Mouse (Mus musculus): ENCODE results near the gene Cyp2f2.

DNA sequence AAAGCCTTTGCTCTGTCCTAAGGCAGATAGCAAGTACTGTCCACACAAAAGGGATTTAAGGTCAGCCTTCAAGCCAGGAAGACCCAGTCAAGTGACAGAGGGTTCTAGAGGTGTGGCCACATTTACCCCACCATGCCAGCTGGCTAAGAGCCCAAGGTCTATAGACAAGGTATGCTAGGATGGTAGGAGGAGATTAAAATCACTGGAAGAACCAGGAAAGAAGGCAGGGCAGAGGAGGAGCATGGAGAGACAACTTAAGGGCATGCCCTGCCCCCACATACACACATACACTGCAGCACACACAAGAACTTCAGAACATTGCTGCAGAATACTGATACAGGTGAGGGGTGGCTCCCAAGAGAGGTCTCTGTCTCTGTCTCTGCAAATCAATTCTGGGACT lies at the start of gene Cyp2f2:
- TF ChIP-seq POLR2A (IDR thresholded peaks at IDR 0.05; ENCODE audit: extremely low read depth, insufficient read depth, low read length) (peak; percentile 49; the same call in 1 of the 2 replicates), CTCF (IDR thresholded peaks at IDR 0.05; ENCODE audit: low read depth, low read length) (no peak)
